Mouse (Mus musculus) liver, adult (tissue): ENCODE results near the gene Zhx3.

Experiments used
- GATA4 ChIP-seq: IDR thresholded peaks from 2 replicates; pipeline ENCODE4 v1.6.1; 2014; ENCODE audit warnings: mild to moderate bottlenecking, low read length; ENCODE audit not compliant: insufficient replicate concordance

The Zhx3 gene

DNA sequence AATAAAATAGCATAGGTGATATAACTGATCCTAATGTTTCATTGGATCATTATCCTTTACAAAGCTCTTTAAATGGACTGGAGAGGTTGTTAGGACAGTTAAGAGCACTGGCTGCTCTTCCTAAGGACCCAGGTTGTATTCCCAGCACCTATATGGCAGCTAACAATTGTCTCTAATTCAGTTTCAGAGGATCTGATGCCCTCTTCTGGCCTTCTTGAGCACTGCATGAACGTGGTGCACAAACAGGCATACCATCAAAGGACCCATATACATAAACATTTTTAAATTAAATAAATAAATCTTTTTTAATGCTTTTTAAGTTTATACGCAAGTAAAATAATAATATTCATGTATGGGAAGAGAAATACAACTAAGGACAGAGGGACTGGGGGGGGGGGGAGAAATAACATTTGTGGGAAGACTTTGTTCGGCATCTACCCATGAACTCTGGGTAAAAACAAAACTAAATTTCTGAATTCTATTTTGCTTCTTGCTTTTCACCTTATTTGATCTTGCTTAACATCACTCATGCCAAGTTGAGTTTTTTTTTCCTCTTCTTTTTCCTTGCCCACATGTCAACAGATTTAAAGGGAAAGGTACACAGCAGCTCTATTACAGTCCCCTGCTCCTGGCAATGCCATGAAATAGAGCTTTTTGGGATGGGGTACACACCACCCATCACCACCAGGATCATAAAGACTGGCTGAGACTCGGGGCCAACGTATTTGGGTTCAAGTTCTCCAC, 16.3 kb downstream of the Zhx3 start:
- TF ChIP-seq GATA4 = no peak

GRCm38 (mm10) chr2:160854687-160855086, 18.1 kb downstream of the Zhx3 start:
- no peak for TF ChIP-seq GATA4

DNA sequence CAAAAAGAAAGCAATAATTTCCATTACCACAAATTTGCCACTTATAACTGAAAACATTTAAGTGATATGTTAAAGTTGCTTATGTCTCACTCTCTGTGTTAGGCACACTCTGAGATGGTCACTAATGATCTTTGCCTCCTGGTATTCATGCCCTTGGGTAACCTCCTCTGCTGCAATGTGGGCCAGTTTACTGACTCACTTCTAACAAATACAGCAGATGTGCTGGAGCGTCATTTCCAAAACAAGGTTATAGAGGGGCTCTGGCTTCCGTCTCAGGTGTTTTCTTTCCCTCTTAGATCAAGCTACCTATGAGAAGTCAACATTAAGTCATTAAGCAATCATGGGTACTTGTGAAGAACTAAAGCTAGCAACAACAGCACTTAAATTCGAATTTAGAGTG, 22.4 kb downstream of the Zhx3 start:
- TF ChIP-seq GATA4 = no peak

GRCm38 (mm10) chr2:160849617-160850240, 23.1 kb downstream of the Zhx3 start:
- no peak for TF ChIP-seq GATA4

GRCm38 (mm10) chr2:160848186-160848585, 24.6 kb downstream of the Zhx3 start:
- no peak for TF ChIP-seq GATA4

GRCm38 (mm10) chr2:160847664-160848063, 25.1 kb downstream of the Zhx3 start:
- TF ChIP-seq GATA4 = no peak

DNA sequence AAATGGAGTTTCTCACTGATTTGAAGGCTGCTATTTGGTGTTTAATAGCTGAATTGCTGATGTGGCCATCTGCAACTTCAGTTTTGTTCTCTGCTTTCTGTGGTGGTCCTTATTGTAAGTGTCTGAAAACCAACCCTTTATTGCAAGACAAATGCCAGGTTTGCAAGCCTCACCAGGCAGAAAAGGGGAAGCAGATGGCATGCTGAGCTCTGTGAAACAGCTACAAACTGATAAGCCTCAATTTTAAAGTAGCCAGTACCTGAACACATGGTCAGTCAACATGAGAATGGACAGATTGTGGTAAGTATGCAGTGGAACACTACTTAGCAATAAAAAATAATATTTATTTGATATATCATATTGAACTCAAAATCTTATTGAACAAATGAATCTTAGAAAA, 32.0 kb downstream of the Zhx3 start:
- no peak for TF ChIP-seq GATA4

DNA sequence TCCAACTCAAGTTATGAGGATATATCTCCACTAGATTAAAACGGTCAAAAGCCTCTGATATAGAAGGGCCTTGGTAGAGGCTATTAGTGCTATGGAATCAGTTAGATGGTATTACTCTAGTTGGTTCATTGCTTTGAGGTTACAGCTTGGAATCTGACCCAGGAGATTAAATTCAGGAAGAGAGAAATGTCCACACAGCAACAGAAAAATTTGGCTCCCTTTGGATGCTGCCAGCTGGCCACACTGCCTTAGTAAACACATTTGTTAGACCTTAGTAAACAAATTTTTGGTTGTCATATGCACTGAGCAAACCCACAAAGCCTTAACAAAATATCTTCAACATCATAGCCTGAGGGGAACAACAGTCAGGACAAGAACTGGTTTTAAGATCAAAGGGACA, 62.0 kb downstream of the Zhx3 start:
- no peak for TF ChIP-seq GATA4

- TF ChIP-seq GATA4 = no peak
Measured at GRCm38 (mm10) chr2:160810376-160810775, 62.4 kb downstream of the Zhx3 start.

DNA sequence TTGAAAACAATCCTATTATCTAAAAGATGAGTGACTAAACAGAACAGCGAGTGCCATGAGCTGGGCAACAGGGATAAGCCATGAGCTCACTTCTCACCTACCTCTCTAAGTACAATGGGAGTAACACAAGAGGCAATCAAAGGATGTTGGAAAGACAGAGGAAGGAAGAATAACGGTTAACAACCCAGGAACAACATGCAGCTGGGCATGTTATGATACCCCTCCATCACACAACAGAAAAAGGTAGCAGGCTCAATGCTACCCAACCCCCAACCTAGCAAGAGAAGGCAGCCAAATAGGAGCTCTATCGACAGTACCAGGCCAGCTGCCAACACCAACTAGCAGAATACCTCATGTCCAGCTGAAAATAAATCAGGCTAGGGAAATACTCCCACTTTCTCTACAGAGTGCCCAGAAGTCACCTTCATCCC, 66.7 kb downstream of the Zhx3 start:
- TF ChIP-seq GATA4 = no peak

- TF ChIP-seq GATA4 = peak; percentile 67; the same call in 1 of the 2 replicates
Measured at GRCm38 (mm10) chr2:160804794-160805527, 67.8 kb downstream of the Zhx3 start.

- no peak for TF ChIP-seq GATA4
Measured at GRCm38 (mm10) chr2:160802326-160802725, 70.5 kb downstream of the Zhx3 start.

DNA sequence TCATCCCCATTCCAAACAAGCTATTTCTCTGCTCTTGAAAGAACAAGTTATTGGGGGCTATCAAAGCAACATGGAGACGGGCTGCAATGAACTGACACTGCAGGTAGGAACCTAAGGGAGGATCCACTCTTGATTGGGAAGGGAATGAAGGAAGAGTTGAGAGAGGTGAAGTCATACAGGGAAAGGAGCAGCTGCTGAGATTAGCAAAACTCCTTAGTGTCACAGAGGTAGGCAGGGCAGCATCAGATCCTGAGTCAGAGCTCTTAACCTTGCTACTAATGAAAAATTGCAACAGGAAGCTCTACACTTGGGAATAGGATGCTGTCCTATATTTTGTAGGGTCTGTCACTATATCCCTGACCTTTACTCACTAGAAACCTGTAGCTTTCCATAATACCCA, 71.8 kb downstream of the Zhx3 start:
- no peak for TF ChIP-seq GATA4

- 0 out of 2 replicates have a peak, but pooled peaks have one; percentile 14 for TF ChIP-seq GATA4
Measured at GRCm38 (mm10) chr2:160798206-160798605, 74.6 kb downstream of the Zhx3 start.

GRCm38 (mm10) chr2:160796973-160797372, 75.8 kb downstream of the Zhx3 start:
- no peak for TF ChIP-seq GATA4

- TF ChIP-seq GATA4 = no peak
Measured at GRCm38 (mm10) chr2:160793117-160793516, 79.7 kb downstream of the Zhx3 start.
